Mouse (Mus musculus) ES-E14 (cell line): Measurements from ENCODE around the gene Nfrkb. TPM values are rescaled to one million over a fixed set of nuclear protein-coding genes. Genes with fewer than 3 reads are reported as not detected.

Experiments used
- DNase-seq: peaks from one replicate; pipeline ENCODE4 v3.0.0-alpha.2; 2013; ENCODE audit warnings: low read depth, low spot score
- H3K27ac ChIP-seq: 2 replicates; pipeline ENCODE4 v1.5.1; 2012; ENCODE audit warnings: low read depth, mild to moderate bottlenecking, low read length, moderate library complexity, mixed read lengths; ENCODE audit not compliant: poor library complexity, insufficient read depth, severe bottlenecking
- H3K36me3 ChIP-seq: 2 replicates; pipeline ENCODE4 v1.6.1; 2012; ENCODE audit warnings: mild to moderate bottlenecking, low read length, moderate library complexity, mixed read lengths; ENCODE audit not compliant: control insufficient read depth, poor library complexity, insufficient read depth, severe bottlenecking
- H3K4me1 ChIP-seq, 2 experiments: fragments of 150-350 bp in 1 of 2; sonication (generic) in 1 of 2; 2 replicates each; pipeline ENCODE4 v1.6.1; 2012; ENCODE audit warnings: low read length in 2 of 2, mild to moderate bottlenecking in 1 of 2, mixed read lengths in 1 of 2; ENCODE audit not compliant: control insufficient read depth in 2 of 2, insufficient read depth in 2 of 2, poor library complexity in 1 of 2
- H3K4me3 ChIP-seq, 2 experiments: fragments of 150-350 bp in 1 of 2; sonication (generic) in 1 of 2; 2 replicates each; pipeline ENCODE4 v1.5.1; 2012; ENCODE audit warnings: low read length in 2 of 2, low read depth in 1 of 2, mild to moderate bottlenecking in 1 of 2, mixed read lengths in 1 of 2; ENCODE audit not compliant: insufficient read depth in 1 of 2, poor library complexity in 1 of 2, severe bottlenecking in 1 of 2
- H3K9ac ChIP-seq: 2 replicates; pipeline ENCODE4 v1.6.1; 2012; ENCODE audit warnings: low read depth, mild to moderate bottlenecking, low read length, mixed read lengths; ENCODE audit not compliant: poor library complexity, insufficient read depth, severe bottlenecking
- H3K9me3 ChIP-seq: fragments of 150-350 bp; sonication (generic); 2 replicates; pipeline ENCODE4 v1.6.1; 2012; ENCODE audit warnings: low read depth, mild to moderate bottlenecking, low read length; ENCODE audit not compliant: control insufficient read depth, insufficient read depth
- CHD2 ChIP-seq: IDR thresholded peaks from 2 replicates; pipeline ENCODE4 v1.6.1; 2014; ENCODE audit warnings: mild to moderate bottlenecking, low read depth, low read length, inconsistent platforms
- HCFC1 ChIP-seq: IDR thresholded peaks from 2 replicates; pipeline ENCODE4 v1.6.1; 2012; ENCODE audit warnings: low read length, inconsistent platforms, borderline replicate concordance; ENCODE audit not compliant: insufficient read depth
- MAFK ChIP-seq: IDR thresholded peaks from 2 replicates; pipeline ENCODE4 v1.6.1; 2014; ENCODE audit warnings: mild to moderate bottlenecking, low read depth, low read length, inconsistent platforms; ENCODE audit not compliant: insufficient read depth
- ZC3H11A ChIP-seq: IDR thresholded peaks from 2 replicates; pipeline ENCODE4 v1.6.1; 2012; ENCODE audit warnings: low read depth, mild to moderate bottlenecking, inconsistent platforms, low read length, borderline replicate concordance
- ZNF384 ChIP-seq: IDR thresholded peaks from 2 replicates; pipeline ENCODE4 v1.6.1; 2012; ENCODE audit warnings: low read depth, low read length, inconsistent platforms
- in situ Hi-C, 2 experiments: fragments of 600-800 bp; cut with MboI; formaldehyde crosslinking; loops; one replicate each; pipeline ENCODE4 v1.15.1; 2025; ENCODE audit warnings: low sequenced_read_pairs in 2 of 2, inconsistent platforms in 1 of 2; ENCODE audit not compliant: unreplicated experiment in 2 of 2
- total RNA-seq: library from RNA; depleted of rRNA; stranded (reverse); fragments of 300-350 nt; gene quantifications from 2 replicates; pipeline ENCODE4 v1.2.3, GENCODE M21; 2012

Nfrkb gene
- total RNA-seq, 1 experiment: 26.1 TPM

- no peak for DNase-seq
- H3K9ac ChIP-seq: no peak overlapping the region
- in situ Hi-C loops: no loop called here
- H3K9me3 ChIP-seq: no peaks in the 10 kb centered on the region
- H3K4me1 ChIP-seq: no peaks in the 10 kb centered on the region
- H3K4me3 ChIP-seq: no peak overlapping the region
- no peak for TF ChIP-seq ZC3H11A
- no peak for TF ChIP-seq CHD2
- no peak for TF ChIP-seq HCFC1
- no peak for TF ChIP-seq ZNF384
- no peak for TF ChIP-seq MAFK
- H3K36me3 ChIP-seq: peaks cover 15% of the 10 kb centered on the region
- no peak overlapping the region for H3K27ac ChIP-seq
These were observed 22.0 kb upstream of the Nfrkb start for GRCm38 (mm10) chr9:31363698-31364609.

GRCm38 (mm10) chr9:31365086-31365485 lies 20.9 kb upstream of the Nfrkb start:
- H3K27ac ChIP-seq: no peak overlapping the region
- H3K9ac ChIP-seq: no peak overlapping the region
- in situ Hi-C loops: no loop called here
- peaks cover 10% of the 10 kb centered on the region for H3K36me3 ChIP-seq
- H3K4me3 ChIP-seq: no peak overlapping the region
- no peak for DNase-seq
- H3K9me3 ChIP-seq: no peaks in the 10 kb centered on the region
- no peaks in the 10 kb centered on the region for H3K4me1 ChIP-seq
- TF ChIP-seq HCFC1 (no peak), CHD2 (no peak), ZC3H11A (no peak), MAFK (no peak), ZNF384 (no peak)

DNA sequence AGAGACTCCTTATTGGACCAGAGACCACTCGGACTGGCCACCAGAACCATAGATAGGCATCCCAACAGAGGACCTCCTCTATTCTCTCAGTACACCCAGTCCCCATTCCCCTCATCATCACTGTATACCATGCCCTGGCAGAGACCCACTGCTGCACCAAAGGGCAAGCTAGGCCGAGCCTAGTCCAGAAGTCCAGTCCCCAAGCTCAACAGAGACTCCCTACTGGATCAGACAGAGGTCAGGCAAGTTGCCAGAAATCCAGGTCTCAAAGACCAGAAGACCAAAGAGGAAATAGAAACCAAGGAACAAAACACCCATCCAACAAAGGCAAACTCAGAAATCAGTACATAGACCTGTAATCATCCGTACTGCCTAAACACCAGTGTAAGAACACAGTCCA lies 14.3 kb upstream of the Nfrkb start:
- TF ChIP-seq CHD2 (no peak), ZNF384 (no peak), MAFK (no peak), HCFC1 (no peak), ZC3H11A (no peak)
- no peak overlapping the region for H3K4me3 ChIP-seq
- peaks cover 3 to 6% of the 10 kb centered on the region in 2 experiments; a peak in 3 of 4 replicates for H3K4me1 ChIP-seq
- in situ Hi-C loops: no loop called here
- H3K9ac ChIP-seq: no peak overlapping the region
- no peaks in the 10 kb centered on the region for H3K9me3 ChIP-seq
- H3K27ac ChIP-seq: no peak overlapping the region
- H3K36me3 ChIP-seq: no peaks in the 10 kb centered on the region; the same call in 1 of the 2 replicates
- DNase-seq: no peak

DNA sequence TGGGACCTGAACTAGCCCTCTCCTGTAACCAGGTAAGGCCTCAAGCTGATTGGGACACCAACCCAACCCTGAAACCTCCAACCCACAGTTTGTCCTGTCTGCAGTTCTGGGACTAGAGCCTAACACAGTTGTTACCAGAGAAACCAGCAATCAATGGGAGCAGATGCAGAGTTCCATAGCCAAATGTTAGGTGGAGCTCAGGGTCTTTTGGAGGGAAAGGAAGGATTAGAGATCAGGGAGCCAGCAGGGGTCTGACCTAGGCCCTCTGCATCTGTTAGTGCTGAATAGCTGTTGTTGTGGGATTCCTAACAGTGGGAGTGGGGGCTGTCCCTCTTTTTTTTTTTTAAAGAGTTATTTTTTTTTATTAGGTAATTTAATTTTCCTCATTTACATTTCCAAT lies 9.3 kb upstream of the Nfrkb start:
- TF ChIP-seq ZNF384 (peak; percentile 64; the same call in 1 of the 2 replicates), MAFK (no peak)
- Histone ChIP-seq H3K27ac (peak overlapping the region; percentile 71), H3K9me3 (no peaks in the 10 kb centered on the region), H3K9ac (no peak overlapping the region), H3K4me3 (no peak overlapping the region), H3K4me1 (peaks cover 10 to 16% of the 10 kb centered on the region in 2 experiments), H3K36me3 (no peaks in the 10 kb centered on the region)
- in situ Hi-C loops: no loop called here
- no peak for DNase-seq
